Mouse (Mus musculus): ENCODE data around the gene Cish. TPM values are rescaled to one million over a fixed set of nuclear protein-coding genes. Genes with fewer than 3 reads are reported as not detected.

The Cish gene
- polyA plus RNA-seq, 1 experiment from 2014 or later: 9.9 TPM

GRCm38 (mm10) chr9:107309171-107309570 lies 13.3 kb downstream of the Cish start:
- H3K9me3 ChIP-seq: no peaks in the 10 kb centered on the region
- no peak overlapping the region for H3K4me3 ChIP-seq
- 0 out of 2 replicates have a peak, but pooled peaks cover 11% of the 10 kb centered on the region for H3K4me1 ChIP-seq
- H3K27ac ChIP-seq: no peak overlapping the region
- no peak for ATAC-seq (ENCODE audit: low FRiP score, low read depth)
- 62% methylated on average over 9 of the region's 9 CpGs for WGBS
- H3K4me2 ChIP-seq (replicated peaks): no peak overlapping the region
- no peaks in the 10 kb centered on the region for H3K27me3 ChIP-seq
- no peak overlapping the region for H3K9ac ChIP-seq
- no peaks in the 10 kb centered on the region for H3K36me3 ChIP-seq

GRCm38 (mm10) chr9:107309600-107309999 lies 13.8 kb downstream of the Cish start:
- Histone ChIP-seq H3K36me3 (no peaks in the 10 kb centered on the region), H3K4me3 (no peak overlapping the region), H3K4me2 (replicated peaks) (no peak overlapping the region), H3K9ac (no peak overlapping the region), H3K9me3 (no peaks in the 10 kb centered on the region), H3K4me1 (0 out of 2 replicates have a peak, but pooled peaks cover 11% of the 10 kb centered on the region), H3K27ac (no peak overlapping the region), H3K27me3 (no peaks in the 10 kb centered on the region)
- 64% methylated on average over 5 of the region's 5 CpGs for WGBS
- no peak for ATAC-seq (ENCODE audit: low FRiP score, low read depth)

GRCm38 (mm10) chr9:107312811-107313584 lies 17.2 kb downstream of the Cish start:
- Histone ChIP-seq H3K4me3 (no peak overlapping the region), H3K9me3 (no peaks in the 10 kb centered on the region), H3K4me2 (replicated peaks) (no peak overlapping the region), H3K27me3 (no peaks in the 10 kb centered on the region), H3K27ac (no peak overlapping the region), H3K4me1 (0 out of 2 replicates have a peak, but pooled peaks cover 3% of the 10 kb centered on the region), H3K9ac (no peak overlapping the region), H3K36me3 (no peaks in the 10 kb centered on the region)
- WGBS: 65% methylated on average over 10 of the region's 10 CpGs
- ATAC-seq (ENCODE audit: low FRiP score, low read depth): no peak

- H3K4me2 ChIP-seq (replicated peaks): no peak overlapping the region
- no peaks in the 10 kb centered on the region for H3K9me3 ChIP-seq
- WGBS: 83% methylated on average over 3 of the region's 3 CpGs
- H3K27me3 ChIP-seq: no peaks in the 10 kb centered on the region
- no peak for ATAC-seq (ENCODE audit: low FRiP score, low read depth)
- H3K36me3 ChIP-seq: no peaks in the 10 kb centered on the region
- H3K4me3 ChIP-seq: no peak overlapping the region
- no peak overlapping the region for H3K27ac ChIP-seq
- H3K4me1 ChIP-seq: 0 out of 2 replicates have a peak, but pooled peaks cover 3% of the 10 kb centered on the region
- no peak overlapping the region for H3K9ac ChIP-seq
Measured at GRCm38 (mm10) chr9:107313926-107314325, 18.1 kb downstream of the Cish start.

GRCm38 (mm10) chr9:107315791-107316190 lies 20.0 kb downstream of the Cish start:
- Histone ChIP-seq H3K27me3 (no peaks in the 10 kb centered on the region), H3K4me1 (0 out of 2 replicates have a peak, but pooled peaks cover 3% of the 10 kb centered on the region), H3K27ac (no peak overlapping the region), H3K4me3 (no peak overlapping the region), H3K36me3 (no peaks in the 10 kb centered on the region), H3K9me3 (no peaks in the 10 kb centered on the region), H3K9ac (no peak overlapping the region), H3K4me2 (replicated peaks) (no peak overlapping the region)
- WGBS: 65% methylated on average over 2 of the region's 2 CpGs
- no peak for ATAC-seq (ENCODE audit: low FRiP score, low read depth)

GRCm38 (mm10) chr9:107322461-107323050 lies 26.7 kb downstream of the Cish start:
- WGBS: 77% methylated on average over 8 of the region's 8 CpGs
- ATAC-seq (ENCODE audit: low FRiP score, low read depth): no peak
- H3K9me3 ChIP-seq: no peaks in the 10 kb centered on the region
- H3K9ac ChIP-seq: no peak overlapping the region
- H3K36me3 ChIP-seq: no peaks in the 10 kb centered on the region; the same call in 1 of the 2 replicates
- H3K27me3 ChIP-seq: no peaks in the 10 kb centered on the region
- H3K4me2 ChIP-seq (replicated peaks): no peak overlapping the region
- H3K4me1 ChIP-seq: no peaks in the 10 kb centered on the region
- H3K4me3 ChIP-seq: no peak overlapping the region
- H3K27ac ChIP-seq: no peak overlapping the region

GRCm38 (mm10) chr9:107323558-107323957 lies 27.7 kb downstream of the Cish start:
- no peak for ATAC-seq (ENCODE audit: low FRiP score, low read depth)
- H3K4me2 ChIP-seq (replicated peaks): no peak overlapping the region
- no peaks in the 10 kb centered on the region for H3K4me1 ChIP-seq
- no peak overlapping the region for H3K9ac ChIP-seq
- no peak overlapping the region for H3K27ac ChIP-seq
- peaks cover 6% of the 10 kb centered on the region for H3K36me3 ChIP-seq
- H3K4me3 ChIP-seq: no peak overlapping the region
- no peaks in the 10 kb centered on the region for H3K9me3 ChIP-seq
- no peaks in the 10 kb centered on the region for H3K27me3 ChIP-seq
- 59% methylated on average over 6 of the region's 6 CpGs for WGBS

GRCm38 (mm10) chr9:107324799-107325561 lies 29.2 kb downstream of the Cish start:
- Histone ChIP-seq H3K36me3 (peaks cover 7% of the 10 kb centered on the region), H3K4me2 (replicated peaks) (no peak overlapping the region), H3K27ac (no peak overlapping the region), H3K27me3 (no peaks in the 10 kb centered on the region), H3K4me1 (no peaks in the 10 kb centered on the region), H3K4me3 (no peak overlapping the region), H3K9ac (no peak overlapping the region), H3K9me3 (no peaks in the 10 kb centered on the region)
- no peak for ATAC-seq (ENCODE audit: low FRiP score, low read depth)
- 59% methylated on average over 4 of the region's 4 CpGs for WGBS

GRCm38 (mm10) chr9:107325904-107326303 lies 30.1 kb downstream of the Cish start:
- H3K9ac ChIP-seq: peak overlapping the region; percentile 4; the same call in 1 of the 2 replicates
- 85% methylated on average over 7 of the region's 7 CpGs for WGBS
- no peaks in the 10 kb centered on the region for H3K4me1 ChIP-seq
- no peaks in the 10 kb centered on the region for H3K27me3 ChIP-seq
- no peak overlapping the region for H3K27ac ChIP-seq
- H3K4me2 ChIP-seq (replicated peaks): no peak overlapping the region
- no peak for ATAC-seq (ENCODE audit: low FRiP score, low read depth)
- H3K9me3 ChIP-seq: no peaks in the 10 kb centered on the region
- H3K36me3 ChIP-seq: peaks cover 10% of the 10 kb centered on the region
- no peak overlapping the region for H3K4me3 ChIP-seq

- H3K9ac ChIP-seq: peak overlapping the region; percentile 43; the same call in 1 of the 2 replicates
- H3K36me3 ChIP-seq: peaks cover 17% of the 10 kb centered on the region
- H3K9me3 ChIP-seq: no peaks in the 10 kb centered on the region
- H3K4me2 ChIP-seq (replicated peaks): no peak overlapping the region
- no peaks in the 10 kb centered on the region for H3K4me1 ChIP-seq
- no peak overlapping the region for H3K27ac ChIP-seq
- no peaks in the 10 kb centered on the region for H3K27me3 ChIP-seq
- H3K4me3 ChIP-seq: no peak overlapping the region
- WGBS: 87% methylated on average over 16 of the region's 16 CpGs
- ATAC-seq (ENCODE audit: low FRiP score, low read depth): no peak
Measured at GRCm38 (mm10) chr9:107327879-107328620, 32.2 kb downstream of the Cish start.

- Histone ChIP-seq H3K4me1 (no peaks in the 10 kb centered on the region), H3K4me3 (no peak overlapping the region), H3K27me3 (no peaks in the 10 kb centered on the region), H3K27ac (no peak overlapping the region), H3K36me3 (peaks cover 23% of the 10 kb centered on the region), H3K9me3 (no peaks in the 10 kb centered on the region), H3K9ac (no peak overlapping the region), H3K4me2 (replicated peaks) (no peak overlapping the region)
- 77% methylated on average over 6 of the region's 6 CpGs for WGBS
- ATAC-seq (ENCODE audit: low FRiP score, low read depth): no peak
Measured at GRCm38 (mm10) chr9:107330791-107331190, 35.0 kb downstream of the Cish start.
